ENCODE assay signal across 13 mouse cellular contexts in the genomic region with DNA sequence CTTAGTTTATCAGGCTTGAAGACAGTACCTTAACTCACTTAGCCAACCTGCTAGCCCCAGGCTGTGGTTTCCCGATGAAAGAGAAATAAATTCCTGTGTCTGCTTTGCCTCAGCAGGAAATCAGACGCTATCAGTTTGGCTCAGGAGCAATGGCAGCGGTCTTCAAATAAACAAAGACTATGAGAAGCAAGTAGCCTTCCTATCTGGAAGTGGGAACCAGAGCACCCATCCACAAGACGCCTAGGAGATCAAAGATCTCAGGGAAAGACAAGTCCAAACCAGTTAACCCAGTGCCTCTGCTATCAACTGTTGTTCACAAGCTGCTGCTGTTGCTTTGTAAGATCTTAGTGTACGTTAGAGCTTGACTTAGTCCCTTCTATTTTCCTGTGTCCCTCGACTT. TPM values are rescaled to one million over a fixed set of nuclear protein-coding genes. Genes with fewer than 3 reads are reported as not detected.
DNase-seq lines count a peak whose midpoint lies in the region; ATAC-seq and TF ChIP-seq lines count a peak whose summit lies in the region.
"Had no signal": no experiment of that assay in that cellular context is flagged by ENCODE, and none has a peak within 500 bp of the region (broad histone marks: within the 10 kb centered on the region; RNA-seq: fewer than 3 reads in every experiment).

No protein-coding gene starts in this region.

- peak overlapping the region; percentile 55 for H3K27ac ChIP-seq in heart, embryonic 15.5 days
- no peak overlapping the region for H3K27ac ChIP-seq in testis, adult 2 months (ENCODE audit: control insufficient read depth, insufficient read depth, low read depth, low read length)
- peak overlapping the region; percentile 83 for H3K27ac ChIP-seq in limb, embryonic 10.5 days
- H3K27ac ChIP-seq in midbrain, embryonic 14.5 days (replicated peaks; ENCODE audit: low read depth, low read length): no peak overlapping the region
- H3K27ac ChIP-seq in thymus, adult 2 months (ENCODE audit: control insufficient read depth, insufficient read depth, low read length): no peak overlapping the region
- H3K27ac ChIP-seq: liver, embryonic 12.5 days had no signal

- no peak for ATAC-seq in heart, embryonic 15.5 days (replicated peaks; ENCODE audit: insufficient number of reproducible peaks, insufficient read depth, low FRiP score, low read depth)
- no peak for ATAC-seq in midbrain, embryonic 14.5 days (ENCODE audit: low FRiP score, low TSS enrichment)
- ATAC-seq: liver, embryonic 12.5 days had no signal

- no peaks in the 10 kb centered on the region for H3K36me3 ChIP-seq in heart, embryonic 15.5 days
- H3K36me3 ChIP-seq in testis, adult 2 months (ENCODE audit: control insufficient read depth, insufficient read depth, low read length): no peaks in the 10 kb centered on the region
- no peaks in the 10 kb centered on the region for H3K36me3 ChIP-seq in limb, embryonic 10.5 days
- no peaks in the 10 kb centered on the region for H3K36me3 ChIP-seq in midbrain, embryonic 14.5 days (ENCODE audit: control insufficient read depth, insufficient read depth, low read length)
- H3K36me3 ChIP-seq in thymus, adult 2 months (ENCODE audit: control insufficient read depth, insufficient read depth, low read length): no peaks in the 10 kb centered on the region
- H3K36me3 ChIP-seq: liver, embryonic 12.5 days had no signal

- H3K4me1 ChIP-seq in heart, embryonic 15.5 days (replicated peaks): peaks cover 15% of the 10 kb centered on the region
- peaks cover 6% of the 10 kb centered on the region for H3K4me1 ChIP-seq in testis, adult 2 months (ENCODE audit: control insufficient read depth, insufficient read depth, low read length)
- peaks cover 21% of the 10 kb centered on the region for H3K4me1 ChIP-seq in limb, embryonic 10.5 days
- H3K4me1 ChIP-seq in midbrain, embryonic 14.5 days (ENCODE audit: control insufficient read depth, insufficient read depth, low read length): 0 out of 2 replicates have a peak, but pooled peaks cover 4% of the 10 kb centered on the region
- no peaks in the 10 kb centered on the region for H3K4me1 ChIP-seq in thymus, adult 2 months (replicated peaks; ENCODE audit: control insufficient read depth, insufficient read depth, low read length)

- no peak for TF ChIP-seq POLR2A in testis, adult 2 months (IDR thresholded peaks at IDR 0.05; ENCODE audit: control insufficient read depth, low read depth, low read length)
- TF ChIP-seq POLR2A in thymus, adult 2 months (IDR thresholded peaks at IDR 0.05; ENCODE audit: control insufficient read depth, extremely low read depth, insufficient read depth, low read length, poor library complexity): no peak

- H3K4me3 ChIP-seq in heart, embryonic 15.5 days: no peak overlapping the region
- H3K4me3 ChIP-seq in testis, adult 2 months (ENCODE audit: control insufficient read depth, low read depth, low read length): 0 out of 2 replicates have a peak overlapping the region, but pooled peaks have one; percentile 18
- H3K4me3 ChIP-seq in limb, embryonic 10.5 days: no peak overlapping the region
- no peak overlapping the region for H3K4me3 ChIP-seq in midbrain, embryonic 14.5 days (replicated peaks; ENCODE audit: low read depth, low read length)
- H3K4me3 ChIP-seq in thymus, adult 2 months (ENCODE audit: control insufficient read depth, insufficient read depth, low read length): no peak overlapping the region
- H3K4me3 ChIP-seq: erythroblast, embryonic 14.5 days; liver, embryonic 12.5 days had no signal

- 9% methylated on average over 6 of the region's 6 CpGs for WGBS in heart, embryonic 15.5 days
- 7% methylated on average over 6 of the region's 6 CpGs for WGBS in limb, embryonic 10.5 days
- WGBS in midbrain, embryonic 14.5 days: 37% methylated on average over 6 of the region's 6 CpGs
- 49% methylated on average over 6 of the region's 6 CpGs for WGBS in thymus, adult 2 months

- intact Hi-C loops in heart, postnatal 25 days (cut with DNase I): no loop called here
- intact Hi-C loops in left cerebral cortex, postnatal 10 days (cut with DNase I): no loop called here

- no peak for DNase-seq in heart, postnatal 25 days (ENCODE audit: low spot score)
- DNase-seq in testis, postnatal 14 days (ENCODE audit: low spot score): no peak
- DNase-seq in limb, embryonic 10.5 days (ENCODE audit: low spot score): no peak
- DNase-seq in midbrain, embryonic 14.5 days: no peak
- DNase-seq in left cerebral cortex, postnatal 10 days (ENCODE audit: extremely low spot score in 1 of 2, low spot score in 2 of 2): no peak
- no peak for DNase-seq in thymus, adult 2 months
- DNase-seq: cerebellum, adult 9-10 months; kidney, postnatal 10 days; layer of hippocampus, postnatal 36 days had no signal

- no peak for TF ChIP-seq CTCF in testis, adult 2 months (IDR thresholded peaks at IDR 0.05; ENCODE audit: control insufficient read depth, insufficient read depth, insufficient replicate concordance, low read depth, low read length)
- no peak for TF ChIP-seq CTCF in thymus, adult 2 months (IDR thresholded peaks at IDR 0.05; ENCODE audit: borderline replicate concordance, control insufficient read depth, extremely low read depth, insufficient read depth, low read length, poor library complexity)

- H3K4me2 ChIP-seq in heart, embryonic 15.5 days: 0 out of 2 replicates have a peak overlapping the region, but pooled peaks have one; percentile 21
- H3K4me2 ChIP-seq in midbrain, embryonic 14.5 days (ENCODE audit: low read length): no peak overlapping the region
- H3K4me2 ChIP-seq: liver, embryonic 12.5 days had no signal

- no peaks in the 10 kb centered on the region for H3K27me3 ChIP-seq in heart, embryonic 15.5 days
- H3K27me3 ChIP-seq in testis, adult 2 months (ENCODE audit: control insufficient read depth, insufficient read depth, low read length): no peaks in the 10 kb centered on the region
- no peaks in the 10 kb centered on the region for H3K27me3 ChIP-seq in limb, embryonic 10.5 days (ENCODE audit: low read depth, poor library complexity, severe bottlenecking)
- H3K27me3 ChIP-seq in midbrain, embryonic 14.5 days (ENCODE audit: control insufficient read depth, insufficient read depth, low read length): no peaks in the 10 kb centered on the region
- no peaks in the 10 kb centered on the region; the same call in 1 of the 2 replicates for H3K27me3 ChIP-seq in thymus, adult 2 months (ENCODE audit: control insufficient read depth, insufficient read depth, low read length)

- H3K9ac ChIP-seq in heart, embryonic 15.5 days: no peak overlapping the region
- no peak overlapping the region for H3K9ac ChIP-seq in midbrain, embryonic 14.5 days (replicated peaks; ENCODE audit: low read length)
- H3K9ac ChIP-seq: liver, embryonic 12.5 days had no signal

- no peaks in the 10 kb centered on the region for H3K9me3 ChIP-seq in heart, embryonic 15.5 days (replicated peaks)
- H3K9me3 ChIP-seq in limb, embryonic 10.5 days (replicated peaks): no peaks in the 10 kb centered on the region
- H3K9me3 ChIP-seq in midbrain, embryonic 14.5 days (ENCODE audit: control insufficient read depth, low read length): no peaks in the 10 kb centered on the region
- H3K9me3 ChIP-seq: liver, embryonic 12.5 days had no signal

RNA-seq across cellular contexts. Expression of gene Rbfox2, which starts 6.9 kb away (rescaled TPM):
- polyA plus RNA-seq in heart, embryonic 15.5 days (2015; fragmentation: Nextera tagmentation; extraction: Ambion mirVana): 54.6 and 61.2 TPM in 2 replicates
- 100 to 1,000 TPM; 111 to 117 TPM for total RNA-seq in heart, postnatal 25 days (2021)
- polyA plus RNA-seq in testis, adult 2 months (2012; rRNA removed): 12.7 and 13.1 TPM in 2 replicates
- 45.8 and 62.6 TPM in 2 replicates for polyA plus RNA-seq in limb, embryonic 10.5 days (2016; fragmentation: Nextera tagmentation; extraction: Ambion mirVana)
- 195 and 282 TPM in 2 replicates for polyA plus RNA-seq in midbrain, embryonic 14.5 days (2014; fragmentation: Nextera tagmentation; extraction: Ambion mirVana)
- total RNA-seq in left cerebral cortex, postnatal 10 days (2021): 100 to 1,000 TPM; 262 to 269 TPM
- 13.4 and 20.5 TPM in 2 replicates for polyA plus RNA-seq in thymus, adult 2 months (2012; rRNA removed)
- polyA plus RNA-seq: erythroblast, embryonic 14.5 days had no signal

Comparison
In these comparisons a context has a peak if more than half of its experiments do, and no peak if none do; other contexts are left out.
1. H3K27ac ChIP-seq: peak in heart, embryonic 15.5 days (single experiment) and limb, embryonic 10.5 days (single experiment); none in testis, adult 2 months (single experiment), midbrain, embryonic 14.5 days (single experiment) and thymus, adult 2 months (single experiment).